Mouse (Mus musculus): ENCODE measurements at regions not wholly inside any gene's neighbourhood (a gene's known extent, or its start where the extent isn't known, plus 50 kb on each side); places are given as distances from the start of the nearest gene placed in this dataset.

DNA sequence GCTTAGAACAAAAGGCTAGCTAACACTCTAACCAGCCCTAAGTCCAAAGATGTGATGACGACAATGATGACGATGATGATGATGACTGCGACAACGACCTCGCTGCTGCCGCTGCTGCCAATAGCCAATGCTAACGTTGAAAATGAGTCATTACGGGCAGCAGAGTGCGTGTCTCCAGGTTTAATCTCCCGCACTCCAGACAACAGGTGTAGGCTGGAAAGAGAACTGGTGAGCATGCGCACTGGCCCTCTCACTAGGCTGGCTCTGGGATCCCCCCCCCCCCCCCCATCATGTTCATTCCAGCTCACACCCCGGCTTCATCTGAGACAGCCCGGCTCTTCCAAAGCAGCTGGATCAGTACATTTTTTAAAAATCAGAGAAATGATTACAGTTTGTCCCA is 138.4 kb downstream of the 9530068E07Rik start:
- 33% methylated on average over 13 of the region's 13 CpGs for WGBS
- no peak overlapping the region for H3K27ac ChIP-seq (ENCODE audit: low read length)
- no peak overlapping the region for H3K4me2 ChIP-seq (ENCODE audit: low read depth, low read length)
- no peaks in the 10 kb centered on the region for H3K4me1 ChIP-seq (ENCODE audit: control insufficient read depth, insufficient read depth, low read length)
- H3K36me3 ChIP-seq (ENCODE audit: control insufficient read depth, insufficient read depth, low read length), result no peaks in the 10 kb centered on the region
- H3K27me3 ChIP-seq (replicated peaks; ENCODE audit: control insufficient read depth, insufficient read depth, low read length), result no peaks in the 10 kb centered on the region
- H3K9me3 ChIP-seq (ENCODE audit: control insufficient read depth, low read length), result no peaks in the 10 kb centered on the region
- H3K4me3 ChIP-seq (ENCODE audit: low read length), result no peak overlapping the region
- ATAC-seq, result no peak
- no peak overlapping the region for H3K9ac ChIP-seq (ENCODE audit: low read depth, low read length)

DNA sequence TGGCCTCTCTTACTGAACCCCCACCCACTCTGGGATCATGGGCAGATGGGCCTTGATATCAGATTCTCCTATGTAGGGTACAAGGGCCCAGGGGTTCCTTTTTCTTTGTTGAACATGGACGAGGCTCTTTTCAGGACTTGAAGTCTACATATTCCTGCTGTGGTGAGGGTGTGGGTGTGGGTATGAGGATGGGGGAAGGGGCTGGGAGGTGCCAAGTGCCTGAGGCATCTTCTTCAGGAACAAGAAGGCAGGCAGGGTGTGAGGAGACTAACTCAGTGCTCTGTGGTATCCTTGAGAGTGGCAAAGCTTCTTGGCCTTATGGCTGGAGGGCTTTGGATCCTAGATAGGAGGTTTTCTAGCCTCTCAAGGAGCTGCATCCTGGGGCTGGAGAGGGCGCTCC is 140.0 kb downstream of the 9530068E07Rik start:
- Histone ChIP-seq H3K9ac (ENCODE audit: low read depth, low read length) (no peak overlapping the region), H3K4me1 (ENCODE audit: control insufficient read depth, insufficient read depth, low read length) (no peaks in the 10 kb centered on the region), H3K9me3 (ENCODE audit: control insufficient read depth, low read length) (no peaks in the 10 kb centered on the region), H3K36me3 (ENCODE audit: control insufficient read depth, insufficient read depth, low read length) (no peaks in the 10 kb centered on the region), H3K4me2 (ENCODE audit: low read depth, low read length) (no peak overlapping the region), H3K27me3 (replicated peaks; ENCODE audit: control insufficient read depth, insufficient read depth, low read length) (no peaks in the 10 kb centered on the region), H3K27ac (ENCODE audit: low read length) (no peak overlapping the region), H3K4me3 (ENCODE audit: low read length) (no peak overlapping the region)
- no peak for ATAC-seq
- 78% methylated on average over 2 of the region's 2 CpGs for WGBS

DNA sequence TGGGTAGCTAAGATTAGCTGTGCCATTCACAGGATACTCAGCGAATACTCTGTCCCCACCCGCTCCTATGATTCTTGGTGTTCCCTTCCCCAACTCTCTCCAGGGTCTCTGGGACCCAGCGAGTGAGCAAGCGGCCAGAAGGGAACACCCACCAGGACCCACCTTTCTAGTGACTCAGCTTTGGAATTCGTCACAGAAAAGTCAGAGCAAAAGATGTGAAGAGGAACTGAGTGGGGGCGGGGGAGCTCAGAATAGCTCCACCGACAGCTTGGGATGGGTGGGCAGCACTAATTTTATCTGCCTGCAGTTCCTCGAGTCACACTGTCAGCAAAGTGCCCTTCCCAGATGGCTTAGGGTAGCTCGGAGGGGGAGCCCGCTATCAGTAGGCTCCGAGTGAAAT is 140.6 kb downstream of the 9530068E07Rik start:
- Histone ChIP-seq H3K27me3 (replicated peaks; ENCODE audit: control insufficient read depth, insufficient read depth, low read length) (no peaks in the 10 kb centered on the region), H3K4me3 (ENCODE audit: low read length) (no peak overlapping the region), H3K4me2 (ENCODE audit: low read depth, low read length) (no peak overlapping the region), H3K36me3 (ENCODE audit: control insufficient read depth, insufficient read depth, low read length) (no peaks in the 10 kb centered on the region), H3K27ac (ENCODE audit: low read length) (no peak overlapping the region), H3K9ac (ENCODE audit: low read depth, low read length) (no peak overlapping the region), H3K9me3 (ENCODE audit: control insufficient read depth, low read length) (no peaks in the 10 kb centered on the region), H3K4me1 (ENCODE audit: control insufficient read depth, insufficient read depth, low read length) (no peaks in the 10 kb centered on the region)
- ATAC-seq, result no peak
- 66% methylated on average over 11 of the region's 11 CpGs for WGBS

DNA sequence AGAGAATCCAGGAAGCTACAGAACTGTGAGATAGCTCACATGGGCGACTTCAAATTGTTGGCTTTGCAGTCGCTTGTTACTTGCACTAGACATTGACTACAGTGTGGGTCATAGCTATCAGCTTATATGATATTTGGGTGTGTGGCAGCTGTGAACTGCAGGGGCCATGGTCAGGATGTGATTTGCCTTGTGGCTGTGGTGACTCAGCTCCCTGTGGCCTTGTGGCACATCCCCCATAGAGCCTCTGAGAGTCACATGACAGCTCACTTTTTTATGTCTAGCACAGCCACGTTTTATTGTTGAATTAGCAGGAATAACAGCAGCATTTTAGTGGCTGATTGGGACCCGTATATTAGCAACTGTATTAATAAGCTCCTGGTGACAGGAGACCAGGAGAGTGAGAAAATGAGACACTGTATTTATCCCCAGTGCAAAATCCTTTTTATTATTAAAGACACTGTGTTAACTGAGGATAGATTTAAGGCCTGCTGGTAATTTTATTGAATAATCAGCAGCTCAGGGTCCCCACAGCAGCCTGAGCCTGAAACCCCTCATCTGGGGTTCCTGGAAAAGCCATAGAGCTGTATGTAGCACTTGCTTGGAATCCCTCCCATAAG is 141.7 kb downstream of the 9530068E07Rik start:
- Histone ChIP-seq H3K9me3 (ENCODE audit: control insufficient read depth, low read length) (no peaks in the 10 kb centered on the region), H3K27ac (ENCODE audit: low read length) (no peak overlapping the region), H3K4me2 (ENCODE audit: low read depth, low read length) (no peak overlapping the region), H3K9ac (ENCODE audit: low read depth, low read length) (no peak overlapping the region), H3K36me3 (ENCODE audit: control insufficient read depth, insufficient read depth, low read length) (no peaks in the 10 kb centered on the region), H3K27me3 (replicated peaks; ENCODE audit: control insufficient read depth, insufficient read depth, low read length) (no peaks in the 10 kb centered on the region), H3K4me1 (ENCODE audit: control insufficient read depth, insufficient read depth, low read length) (no peaks in the 10 kb centered on the region), H3K4me3 (ENCODE audit: low read length) (no peak overlapping the region)
- no peak for ATAC-seq
- WGBS, result 60% methylated on average over 4 of the region's 4 CpGs

DNA sequence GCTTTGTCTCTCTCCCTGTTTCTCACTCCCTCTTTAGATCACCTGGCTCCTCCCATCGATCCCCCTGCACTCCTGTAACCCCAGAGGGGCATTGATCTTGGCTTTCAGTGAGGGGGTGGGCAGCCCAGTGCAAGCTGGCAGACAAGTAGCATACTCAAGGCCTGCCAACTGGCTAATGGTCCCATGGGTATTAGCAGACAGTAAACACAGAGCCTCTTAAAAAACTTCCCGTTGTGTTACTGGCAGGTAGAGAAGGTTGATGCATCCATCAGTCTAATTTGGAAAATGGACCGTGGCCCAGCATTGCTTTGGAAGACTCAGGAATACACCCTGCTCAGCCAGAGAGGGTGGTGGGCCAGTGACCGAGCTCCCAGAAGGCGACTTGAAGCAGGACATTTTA is 145.0 kb downstream of the 9530068E07Rik start:
- H3K4me2 ChIP-seq (ENCODE audit: low read depth, low read length), result no peak overlapping the region
- H3K9ac ChIP-seq (ENCODE audit: low read depth, low read length), result no peak overlapping the region
- ATAC-seq, result no peak
- H3K27ac ChIP-seq (ENCODE audit: low read length), result no peak overlapping the region
- no peaks in the 10 kb centered on the region for H3K9me3 ChIP-seq (ENCODE audit: control insufficient read depth, low read length)
- H3K36me3 ChIP-seq (ENCODE audit: control insufficient read depth, insufficient read depth, low read length), result no peaks in the 10 kb centered on the region
- WGBS, result 53% methylated on average over 5 of the region's 5 CpGs
- H3K4me1 ChIP-seq (ENCODE audit: control insufficient read depth, insufficient read depth, low read length), result no peaks in the 10 kb centered on the region
- H3K27me3 ChIP-seq (replicated peaks; ENCODE audit: control insufficient read depth, insufficient read depth, low read length), result no peaks in the 10 kb centered on the region
- H3K4me3 ChIP-seq (ENCODE audit: low read length), result no peak overlapping the region

DNA sequence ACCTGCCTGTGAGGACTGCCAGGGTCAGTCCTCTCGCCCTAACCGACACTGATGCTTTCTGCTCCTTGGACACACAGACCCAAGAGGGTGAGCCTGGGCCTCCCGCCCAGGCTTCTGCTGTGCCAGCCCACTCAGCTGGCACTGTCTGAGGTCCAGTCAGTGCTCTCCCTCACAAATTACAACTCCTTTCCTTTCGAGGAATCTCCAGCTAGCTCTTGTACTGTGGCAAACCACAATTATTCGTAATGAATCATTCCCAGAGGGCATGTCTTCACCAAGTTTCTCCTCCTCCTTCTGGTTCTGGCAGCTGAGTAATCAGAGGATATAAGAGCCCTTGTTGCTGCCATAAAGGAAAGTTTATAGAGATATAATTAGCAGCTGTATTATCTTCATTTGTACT is 155.2 kb downstream of the 9530068E07Rik start:
- Histone ChIP-seq H3K4me2 (ENCODE audit: low read depth, low read length) (no peak overlapping the region), H3K9ac (ENCODE audit: low read depth, low read length) (no peak overlapping the region), H3K27me3 (replicated peaks; ENCODE audit: control insufficient read depth, insufficient read depth, low read length) (no peaks in the 10 kb centered on the region), H3K4me3 (ENCODE audit: low read length) (no peak overlapping the region), H3K36me3 (ENCODE audit: control insufficient read depth, insufficient read depth, low read length) (no peaks in the 10 kb centered on the region), H3K4me1 (ENCODE audit: control insufficient read depth, insufficient read depth, low read length) (no peaks in the 10 kb centered on the region), H3K9me3 (ENCODE audit: control insufficient read depth, low read length) (no peaks in the 10 kb centered on the region), H3K27ac (ENCODE audit: low read length) (no peak overlapping the region)
- 73% methylated on average over 5 of the region's 5 CpGs for WGBS
- no peak for ATAC-seq

DNA sequence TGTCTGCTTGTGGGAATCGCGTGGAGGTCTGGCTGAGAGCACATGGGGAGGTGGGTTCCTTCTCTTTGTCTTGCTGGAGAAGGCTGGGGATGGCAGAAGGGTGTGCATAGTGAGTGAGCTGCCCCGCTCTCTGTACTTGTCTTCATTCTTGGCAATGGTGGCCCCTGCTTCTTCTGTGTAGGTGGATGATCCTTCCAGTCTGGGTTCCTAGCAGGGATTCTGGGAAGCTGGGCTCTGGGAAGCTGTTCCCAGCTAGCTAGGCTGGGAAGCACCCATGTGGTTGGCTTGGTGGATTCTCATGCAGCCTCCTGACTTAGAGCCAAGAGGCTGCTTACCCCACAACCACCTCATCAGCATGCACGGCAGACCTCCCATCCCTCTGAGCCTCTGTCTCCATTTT is 156.6 kb downstream of the 9530068E07Rik start:
- Histone ChIP-seq H3K9ac (ENCODE audit: low read depth, low read length) (no peak overlapping the region), H3K4me2 (ENCODE audit: low read depth, low read length) (no peak overlapping the region), H3K9me3 (ENCODE audit: control insufficient read depth, low read length) (no peaks in the 10 kb centered on the region), H3K4me3 (ENCODE audit: low read length) (no peak overlapping the region), H3K4me1 (ENCODE audit: control insufficient read depth, insufficient read depth, low read length) (no peaks in the 10 kb centered on the region), H3K27ac (ENCODE audit: low read length) (no peak overlapping the region), H3K27me3 (replicated peaks; ENCODE audit: control insufficient read depth, insufficient read depth, low read length) (no peaks in the 10 kb centered on the region), H3K36me3 (ENCODE audit: control insufficient read depth, insufficient read depth, low read length) (no peaks in the 10 kb centered on the region)
- 79% methylated on average over 4 of the region's 4 CpGs for WGBS
- no peak for ATAC-seq

DNA sequence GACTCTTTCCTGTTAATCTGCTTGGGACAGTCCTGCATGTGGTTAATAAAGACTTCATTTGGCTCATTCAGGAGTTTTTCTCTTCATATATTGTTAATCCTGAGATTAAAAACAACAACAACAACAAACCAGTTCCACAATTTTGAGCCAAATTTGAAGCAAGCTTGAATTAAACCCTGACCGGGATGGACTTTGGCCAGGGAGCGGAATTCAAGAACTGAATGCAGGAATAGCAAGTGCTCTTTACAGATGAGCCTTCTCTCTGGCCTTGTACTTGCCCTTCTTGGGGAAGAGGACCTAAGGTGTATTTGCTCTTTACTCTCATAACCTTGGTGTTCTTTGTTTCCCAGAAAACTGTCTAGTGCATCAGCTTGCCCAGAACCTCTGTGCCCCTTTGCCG is 161.6 kb downstream of the 9530068E07Rik start:
- ATAC-seq, result no peak
- 76% methylated on average over 3 of the region's 3 CpGs for WGBS
- Histone ChIP-seq H3K36me3 (ENCODE audit: control insufficient read depth, insufficient read depth, low read length) (no peaks in the 10 kb centered on the region), H3K4me3 (ENCODE audit: low read length) (no peak overlapping the region), H3K27ac (ENCODE audit: low read length) (no peak overlapping the region), H3K9ac (ENCODE audit: low read depth, low read length) (no peak overlapping the region), H3K4me2 (ENCODE audit: low read depth, low read length) (no peak overlapping the region), H3K27me3 (replicated peaks; ENCODE audit: control insufficient read depth, insufficient read depth, low read length) (no peaks in the 10 kb centered on the region), H3K9me3 (ENCODE audit: control insufficient read depth, low read length) (no peaks in the 10 kb centered on the region), H3K4me1 (ENCODE audit: control insufficient read depth, insufficient read depth, low read length) (peaks cover 4% of the 10 kb centered on the region; the same call in 1 of the 2 replicates)

DNA sequence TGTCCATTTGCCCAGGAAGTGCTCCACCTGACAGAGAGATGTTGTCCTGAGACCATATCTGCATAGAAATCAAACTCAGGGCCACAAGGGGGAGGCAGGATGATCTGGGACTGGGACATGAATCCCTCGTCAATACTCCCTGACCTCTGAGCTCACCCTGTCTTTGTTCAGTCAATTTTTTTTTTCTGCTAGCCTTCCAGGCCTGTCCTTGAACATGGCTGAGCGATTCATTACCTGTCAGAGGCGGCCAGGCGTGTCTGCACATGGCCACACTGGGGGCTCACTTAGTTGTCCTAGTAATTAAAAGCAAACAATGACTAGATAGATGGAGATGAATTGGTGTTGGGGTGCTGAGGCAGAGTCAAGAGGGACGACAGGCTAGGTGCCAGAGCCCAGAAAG is 162.6 kb downstream of the 9530068E07Rik start:
- 59% methylated on average over 5 of the region's 5 CpGs for WGBS
- Histone ChIP-seq H3K9ac (ENCODE audit: low read depth, low read length) (no peak overlapping the region), H3K27ac (ENCODE audit: low read length) (no peak overlapping the region), H3K4me1 (ENCODE audit: control insufficient read depth, insufficient read depth, low read length) (peaks cover 4% of the 10 kb centered on the region; the same call in 1 of the 2 replicates), H3K4me2 (ENCODE audit: low read depth, low read length) (no peak overlapping the region), H3K27me3 (replicated peaks; ENCODE audit: control insufficient read depth, insufficient read depth, low read length) (no peaks in the 10 kb centered on the region), H3K9me3 (ENCODE audit: control insufficient read depth, low read length) (no peaks in the 10 kb centered on the region), H3K4me3 (ENCODE audit: low read length) (no peak overlapping the region), H3K36me3 (ENCODE audit: control insufficient read depth, insufficient read depth, low read length) (no peaks in the 10 kb centered on the region)
- ATAC-seq, result no peak

DNA sequence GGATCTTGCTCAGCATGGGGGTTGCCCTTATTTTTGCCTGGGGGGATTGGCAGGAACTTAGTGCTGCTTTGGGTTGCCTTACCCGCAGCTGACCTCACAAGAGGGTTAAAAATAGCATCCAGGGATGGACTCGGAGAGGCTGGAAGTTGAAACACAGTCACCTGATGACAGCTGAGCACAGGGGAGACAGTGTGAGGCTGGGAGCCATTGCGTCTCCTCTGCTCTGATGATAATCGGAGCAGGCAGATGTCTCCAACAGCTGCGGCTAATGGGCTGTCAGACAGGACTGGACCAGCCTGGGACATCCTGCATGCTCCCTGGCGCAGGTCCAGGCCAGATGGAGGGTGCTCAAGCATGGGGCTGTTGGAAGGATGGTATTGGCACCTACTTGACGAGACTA is 165.1 kb downstream of the 9530068E07Rik start:
- Histone ChIP-seq H3K9ac (ENCODE audit: low read depth, low read length) (no peak overlapping the region), H3K36me3 (ENCODE audit: control insufficient read depth, insufficient read depth, low read length) (no peaks in the 10 kb centered on the region), H3K4me3 (ENCODE audit: low read length) (no peak overlapping the region), H3K4me1 (ENCODE audit: control insufficient read depth, insufficient read depth, low read length) (peaks cover 14% of the 10 kb centered on the region), H3K27ac (ENCODE audit: low read length) (no peak overlapping the region), H3K9me3 (ENCODE audit: control insufficient read depth, low read length) (no peaks in the 10 kb centered on the region), H3K27me3 (replicated peaks; ENCODE audit: control insufficient read depth, insufficient read depth, low read length) (no peaks in the 10 kb centered on the region), H3K4me2 (ENCODE audit: low read depth, low read length) (no peak overlapping the region)
- ATAC-seq, result no peak; the same call in 1 of the 2 replicates
- WGBS, result 46% methylated on average over 7 of the region's 7 CpGs

All from intestine, embryonic 16.5 days (tissue).